Mouse (Mus musculus) c-Kit-positive CD71-positive TER-119-negative erythroid progenitor cells, embryonic 14.5 days (primary cell): Measurements from ENCODE around the gene Sidt2.
A peak's percentile ranks its signal among the peaks of the same experiment; 100 is the strongest.

Experiments used
- DNase-seq: peaks from one replicate; pipeline ENCODE4 v3.0.0-alpha.2; 2013; ENCODE audit warnings: low read depth

Gene Sidt2

GRCm38 (mm10) chr9:45955107-45955963 lies at the start of gene Sidt2:
Sidt2 (minus strand) TSS chr9:45955258.
- peak; percentile 73 for DNase-seq

- no peak for DNase-seq
These were observed 49.5 kb upstream of the Sidt2 start for GRCm38 (mm10) chr9:46004529-46004928.

- peak; percentile 50 for DNase-seq
These were observed 48.7 kb upstream of the Sidt2 start for GRCm38 (mm10) chr9:46003729-46004128.

GRCm38 (mm10) chr9:45999009-45999408 lies 44.0 kb upstream of the Sidt2 start:
- DNase-seq = no peak

- DNase-seq = peak; percentile 33
These were observed 30.1 kb upstream of the Sidt2 start for GRCm38 (mm10) chr9:45985229-45985567.

- peak; percentile 80 for DNase-seq
These were observed 29.6 kb upstream of the Sidt2 start for GRCm38 (mm10) chr9:45984409-45985228.

GRCm38 (mm10) chr9:45983676-45984408 lies 28.8 kb upstream of the Sidt2 start:
- peak; percentile 30 for DNase-seq

GRCm38 (mm10) chr9:45981331-45981730 lies 26.3 kb upstream of the Sidt2 start:
- DNase-seq = no peak

- DNase-seq = no peak
These were observed 25.6 kb upstream of the Sidt2 start for GRCm38 (mm10) chr9:45980611-45981010.

- DNase-seq = no peak
These were observed 24.7 kb upstream of the Sidt2 start for GRCm38 (mm10) chr9:45979778-45980177.

- no peak for DNase-seq
These were observed 21.8 kb upstream of the Sidt2 start for GRCm38 (mm10) chr9:45976884-45977283.

- no peak for DNase-seq
These were observed 8.5 kb upstream of the Sidt2 start for GRCm38 (mm10) chr9:45963577-45963976.

GRCm38 (mm10) chr9:45961855-45962254 lies 6.8 kb upstream of the Sidt2 start:
- no peak for DNase-seq

GRCm38 (mm10) chr9:45959661-45960060 lies 4.6 kb upstream of the Sidt2 start:
- DNase-seq = no peak

GRCm38 (mm10) chr9:45958851-45959250 lies 3.8 kb upstream of the Sidt2 start:
- no peak for DNase-seq

GRCm38 (mm10) chr9:45958023-45958670 lies 3.1 kb upstream of the Sidt2 start:
- DNase-seq = no peak

- DNase-seq = peak; percentile 35
These were observed 558 bp downstream of the Sidt2 start for GRCm38 (mm10) chr9:45954294-45955106.

GRCm38 (mm10) chr9:45953511-45954293 lies 1.4 kb downstream of the Sidt2 start:
- DNase-seq = no peak

GRCm38 (mm10) chr9:45952890-45953289 lies 2.2 kb downstream of the Sidt2 start:
- no peak for DNase-seq

GRCm38 (mm10) chr9:45952057-45952456 lies 3.0 kb downstream of the Sidt2 start:
- DNase-seq = no peak
